Mouse (Mus musculus) embryonic facial prominence, embryonic 13.5 days (tissue): ENCODE results near the gene Serpina1b. TPM values are rescaled to one million over a fixed set of nuclear protein-coding genes. Genes with fewer than 3 reads are reported as not detected.
"Not testable (repeated sequence)": the region's sequence is repeated elsewhere in the genome, so short reads cannot be mapped to it uniquely, and the experiment has no call there.

Source experiments
- ATAC-seq: fragments of 200-750 bp; cut with Nextera tagmentation; 2 replicates; pipeline ENCODE4 v1.8.0; 2017; ENCODE audit warnings: low read depth; ENCODE audit not compliant: insufficient number of reproducible peaks, insufficient read depth, low FRiP score, low TSS enrichment
- H3K27ac ChIP-seq: fragments of 300-500 bp; sonication (generic); 2 replicates; pipeline ENCODE4 v1.5.1; 2015; ENCODE audit warnings: moderate library complexity, mild to moderate bottlenecking, inconsistent platforms
- H3K27me3 ChIP-seq: fragments of 300-500 bp; sonication (generic); 2 replicates; pipeline ENCODE4 v1.6.1; 2015; ENCODE audit warnings: mild to moderate bottlenecking, inconsistent platforms
- H3K36me3 ChIP-seq: fragments of 300-500 bp; sonication (generic); 2 replicates; pipeline ENCODE4 v1.6.1; 2015; ENCODE audit warnings: mild to moderate bottlenecking, inconsistent platforms
- H3K4me1 ChIP-seq: fragments of 300-500 bp; sonication (generic); 2 replicates; pipeline ENCODE4 v1.6.1; 2015; ENCODE audit warnings: inconsistent platforms
- H3K4me2 ChIP-seq: fragments of 300-500 bp; sonication (generic); 2 replicates; pipeline ENCODE4 v1.6.1; 2015; ENCODE audit warnings: moderate library complexity, mild to moderate bottlenecking, inconsistent platforms
- H3K4me3 ChIP-seq: fragments of 300-500 bp; sonication (generic); 2 replicates; pipeline ENCODE4 v1.5.1; 2015; ENCODE audit warnings: mild to moderate bottlenecking, inconsistent platforms
- H3K9ac ChIP-seq: fragments of 300-500 bp; sonication (generic); 2 replicates; pipeline ENCODE4 v1.6.1; 2015; ENCODE audit warnings: mild to moderate bottlenecking, inconsistent platforms
- H3K9me3 ChIP-seq: fragments of 300-500 bp; sonication (generic); 2 replicates; pipeline ENCODE4 v1.6.1; 2016; ENCODE audit warnings: inconsistent platforms
- WGBS: fragments of 180-500 bp; shearing (Covaris S2); methylation state at CpG from one replicate; pipeline ENCODE4 v1.1.7; 2015; ENCODE audit warnings: mixed read lengths; 5-methylcytosine and 5-hydroxymethylcytosine counted together
- polyA plus RNA-seq: library from polyadenylated mRNA; unstranded; fragments of >200 nt; fragmentation: Nextera tagmentation; extraction: Ambion mirVana; gene quantifications from 2 replicates; pipeline ENCODE4 v1.2.1, GENCODE M21; 2015

The Serpina1b gene
- polyA plus RNA-seq, 1 experiment from 2014 or later: not detected

DNA sequence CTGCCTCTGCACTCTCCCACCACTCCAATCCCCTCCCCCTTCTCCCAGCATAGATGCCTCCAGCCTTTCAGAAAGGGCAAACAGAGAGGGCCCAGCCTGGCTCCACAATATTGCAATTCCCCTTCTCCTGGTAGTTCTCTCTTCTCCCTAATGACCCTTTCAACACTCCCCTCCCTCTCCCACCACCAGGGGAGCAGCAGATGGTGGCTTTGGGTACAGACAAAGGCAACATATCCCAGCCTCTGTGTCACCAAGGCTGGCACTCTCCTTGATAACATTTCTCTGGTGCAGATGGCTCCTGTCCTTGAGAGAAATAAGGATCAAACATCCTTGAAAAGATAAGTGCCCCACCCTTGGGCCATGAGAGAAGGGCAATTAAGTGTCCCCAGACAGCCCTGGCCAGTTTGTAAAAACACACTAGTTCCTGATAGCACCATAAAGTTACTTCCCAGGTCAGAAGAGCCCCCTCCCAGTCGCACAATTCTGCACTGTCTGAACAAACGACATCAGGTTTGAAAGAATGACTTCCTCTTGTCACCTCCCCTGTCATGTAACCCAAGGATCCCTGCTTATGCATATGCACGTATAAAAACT, 141.9 kb downstream of the Serpina1b start:
- Histone ChIP-seq H3K4me3 (no peak overlapping the region), H3K9me3 (no peaks in the 10 kb centered on the region; the same call in 1 of the 2 replicates), H3K27ac (no peak overlapping the region), H3K4me2 (no peak overlapping the region), H3K36me3 (no peaks in the 10 kb centered on the region), H3K27me3 (no peaks in the 10 kb centered on the region), H3K4me1 (no peaks in the 10 kb centered on the region), H3K9ac (no peak overlapping the region)
- 57% methylated on average over 3 of the region's 3 CpGs for WGBS
- no peak for ATAC-seq

- no peak overlapping the region for H3K4me3 ChIP-seq
- no peak overlapping the region for H3K9ac ChIP-seq
- H3K36me3 ChIP-seq: no peaks in the 10 kb centered on the region
- no peaks in the 10 kb centered on the region for H3K27me3 ChIP-seq
- H3K9me3 ChIP-seq: no peaks in the 10 kb centered on the region
- no peak overlapping the region for H3K27ac ChIP-seq
- H3K4me1 ChIP-seq: no peaks in the 10 kb centered on the region
- WGBS: 77% methylated on average over 7 of the region's 7 CpGs
- no peak for ATAC-seq
- no peak overlapping the region for H3K4me2 ChIP-seq
Observed at GRCm38 (mm10) chr12:103687021-103687420, 143.2 kb downstream of the Serpina1b start.

DNA sequence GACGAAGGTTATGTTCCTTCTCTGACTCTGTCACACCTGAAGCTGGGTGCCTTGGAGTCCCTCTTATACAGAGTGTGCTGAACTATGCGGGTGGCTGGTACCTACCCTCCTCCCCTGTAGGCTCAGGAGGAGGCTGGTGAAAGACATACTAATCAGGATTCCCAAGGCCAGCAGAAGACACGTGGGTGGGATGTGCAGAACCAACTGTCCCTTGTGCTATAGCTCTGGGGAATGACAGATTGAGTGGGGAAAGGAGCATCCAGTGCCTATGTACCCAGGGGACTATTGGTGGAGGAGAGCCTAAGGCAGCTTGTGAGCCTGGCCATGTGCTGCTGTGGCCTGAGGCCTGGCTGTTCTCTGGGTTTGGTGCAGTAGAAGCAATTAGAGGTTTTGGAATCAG, 144.1 kb downstream of the Serpina1b start:
- 80% methylated on average over 3 of the region's 3 CpGs for WGBS
- no peak overlapping the region for H3K4me2 ChIP-seq

GRCm38 (mm10) chr12:103685386-103685785, 144.8 kb downstream of the Serpina1b start:
- Histone ChIP-seq H3K9me3 (no peaks in the 10 kb centered on the region), H3K4me1 (no peaks in the 10 kb centered on the region), H3K4me2 (no peak overlapping the region), H3K27me3 (no peaks in the 10 kb centered on the region), H3K4me3 (no peak overlapping the region), H3K9ac (no peak overlapping the region), H3K36me3 (no peaks in the 10 kb centered on the region), H3K27ac (no peak overlapping the region)
- 79% methylated on average over 3 of the region's 3 CpGs for WGBS
- no peak for ATAC-seq

More for the DNA sequence above, 144.1 kb downstream of the Serpina1b start:
- no peak overlapping the region for H3K9ac ChIP-seq
- no peak overlapping the region for H3K4me3 ChIP-seq
- no peaks in the 10 kb centered on the region for H3K4me1 ChIP-seq
- no peaks in the 10 kb centered on the region for H3K27me3 ChIP-seq
- no peaks in the 10 kb centered on the region for H3K36me3 ChIP-seq
- ATAC-seq: no peak
- no peak overlapping the region for H3K27ac ChIP-seq
- H3K9me3 ChIP-seq: no peaks in the 10 kb centered on the region

DNA sequence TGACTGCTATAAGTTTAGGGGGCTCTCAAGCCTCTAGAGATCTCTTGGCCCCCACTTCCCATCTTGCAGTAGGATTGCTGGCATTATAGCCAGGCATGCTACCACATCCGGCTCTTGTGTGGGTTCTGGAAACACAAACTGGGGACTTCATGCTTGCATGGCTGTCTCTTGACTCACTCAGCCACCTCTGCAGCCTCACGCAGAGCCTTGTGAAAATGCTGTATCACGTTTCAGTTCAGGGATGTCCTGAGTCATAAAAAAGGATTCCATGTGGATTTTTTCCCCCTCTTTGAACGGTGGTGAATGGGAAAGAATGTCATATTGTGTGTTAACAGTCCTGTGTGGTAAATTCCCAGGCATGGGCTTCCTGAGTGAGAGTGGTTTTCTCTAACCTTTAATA, 146.4 kb downstream of the Serpina1b start:
- Histone ChIP-seq H3K4me1 (no peaks in the 10 kb centered on the region), H3K9me3 (no peaks in the 10 kb centered on the region), H3K4me3 (no peak overlapping the region), H3K27ac (no peak overlapping the region), H3K4me2 (no peak overlapping the region), H3K27me3 (no peaks in the 10 kb centered on the region), H3K36me3 (no peaks in the 10 kb centered on the region), H3K9ac (no peak overlapping the region)
- 40% methylated on average over 4 of the region's 4 CpGs for WGBS
- no peak for ATAC-seq

DNA sequence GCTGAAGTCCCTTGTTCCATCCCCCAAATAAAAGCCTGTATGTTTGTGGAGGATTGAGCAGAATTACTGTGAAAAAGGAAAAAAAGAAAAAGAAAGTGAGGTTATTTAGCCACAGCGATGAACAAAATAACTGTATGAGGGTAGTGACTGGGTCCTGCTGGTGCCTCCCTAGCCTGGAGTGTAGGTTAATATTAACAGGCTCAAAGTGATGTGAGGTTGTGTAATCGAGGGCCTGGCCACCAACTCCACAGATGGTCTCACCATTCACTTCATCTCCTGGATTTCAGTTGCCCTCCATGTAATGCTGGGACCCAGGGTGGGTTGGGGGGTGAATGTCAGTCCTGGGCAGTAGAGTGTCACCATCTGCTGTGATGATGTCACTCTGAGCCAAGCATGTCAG, 148.4 kb downstream of the Serpina1b start:
- no peak overlapping the region for H3K4me3 ChIP-seq
- 80% methylated on average over 2 of the region's 2 CpGs for WGBS
- H3K9ac ChIP-seq: no peak overlapping the region
- H3K27ac ChIP-seq: no peak overlapping the region
- no peaks in the 10 kb centered on the region for H3K4me1 ChIP-seq
- H3K4me2 ChIP-seq: no peak overlapping the region
- H3K36me3 ChIP-seq: no peaks in the 10 kb centered on the region
- H3K27me3 ChIP-seq: no peaks in the 10 kb centered on the region
- ATAC-seq: no peak
- H3K9me3 ChIP-seq: no peaks in the 10 kb centered on the region

GRCm38 (mm10) chr12:103681169-103681568, 149.0 kb downstream of the Serpina1b start:
- WGBS: 73% methylated on average over 2 of the region's 2 CpGs
- no peak overlapping the region for H3K4me2 ChIP-seq
- H3K9me3 ChIP-seq: no peaks in the 10 kb centered on the region
- no peaks in the 10 kb centered on the region for H3K36me3 ChIP-seq
- no peak overlapping the region for H3K27ac ChIP-seq
- no peak for ATAC-seq
- no peak overlapping the region for H3K9ac ChIP-seq
- H3K27me3 ChIP-seq: no peaks in the 10 kb centered on the region
- no peak overlapping the region for H3K4me3 ChIP-seq
- H3K4me1 ChIP-seq: no peaks in the 10 kb centered on the region

- not testable (repeated sequence) for ATAC-seq, H3K4me1 ChIP-seq, H3K9ac ChIP-seq, H3K27ac ChIP-seq, H3K9me3 ChIP-seq, H3K36me3 ChIP-seq, H3K27me3 ChIP-seq, H3K4me3 ChIP-seq, H3K4me2 ChIP-seq
- 97% methylated on average over 1 of the region's 1 CpGs for WGBS
Observed at GRCm38 (mm10) chr12:103679853-103680252, 150.3 kb downstream of the Serpina1b start.

Other genes starting within 250 kb of the Serpina1b start
- 0.10 and 0.47 TPM in 2 replicates for gene Serpina10, start 198.9 kb downstream of the Serpina1b start, polyA plus RNA-seq
- gene Serpina6, start 173.2 kb downstream of the Serpina1b start, polyA plus RNA-seq: 13.0 TPM in 1 of 2 replicates, not detected in the other
- gene Serpina16, start 154.2 kb downstream of the Serpina1b start, polyA plus RNA-seq: not detected in 2 replicates
- not detected in 2 replicates for gene Serpina1f, start 134.8 kb downstream of the Serpina1b start, polyA plus RNA-seq
- 2.8 TPM in 1 of 2 replicates, not detected in the other for gene Serpina1d, start 56.8 kb downstream of the Serpina1b start, polyA plus RNA-seq
- gene Serpina1a, start 33.2 kb upstream of the Serpina1b start, polyA plus RNA-seq: 13.0 TPM in 1 of 2 replicates, not detected in the other
- 6.9 TPM in 1 of 2 replicates, not detected in the other for gene Serpina1c, start 74.5 kb upstream of the Serpina1b start, polyA plus RNA-seq
- 6.1 TPM in 1 of 2 replicates, not detected in the other for gene Serpina1e, start 128.6 kb upstream of the Serpina1b start, polyA plus RNA-seq
- 0.23 TPM in 1 of 2 replicates, not detected in the other for gene Serpina11, start 159.6 kb upstream of the Serpina1b start, polyA plus RNA-seq
- gene Serpina9, start 183.4 kb upstream of the Serpina1b start, polyA plus RNA-seq: 0.08 TPM in 1 of 2 replicates, not detected in the other
- not detected in 2 replicates for gene Serpina12, start 214.1 kb upstream of the Serpina1b start, polyA plus RNA-seq